Mouse (Mus musculus): Measurements from ENCODE around the gene Selenop. TPM values are rescaled to one million over a fixed set of nuclear protein-coding genes. Genes with fewer than 3 reads are reported as not detected.

Gene Selenop
- polyA plus RNA-seq, 1 experiment from 2014 or later, result 162 TPM

GRCm38 (mm10) chr15:3303426-3303825 is 35.1 kb downstream of the Selenop start, which contains the start of gene Ccdc152:
TSS of gene Ccdc152 (minus strand) at chr15:3303526.
- H3K9me3 ChIP-seq (replicated peaks), result no peaks in the 10 kb centered on the region
- no peak within 1 kb of the TSS for H3K4me2 ChIP-seq
- H3K4me3 ChIP-seq, result no peak within 1 kb of the TSS
- H3K9ac ChIP-seq, result no peak within 1 kb of the TSS
- WGBS, result 81% methylated on average over 12 of the region's 12 CpGs
- no peaks in the 10 kb centered on the region for H3K36me3 ChIP-seq
- ATAC-seq (replicated peaks; ENCODE audit: insufficient number of reproducible peaks, insufficient read depth, low FRiP score, low read depth), result no peak
- H3K27me3 ChIP-seq, result no peaks in the 10 kb centered on the region
- no peak within 1 kb of the TSS for H3K27ac ChIP-seq
- H3K4me1 ChIP-seq (replicated peaks), result no peaks in the 10 kb centered on the region

GRCm38 (mm10) chr15:3309856-3310255 is 41.5 kb downstream of the Selenop start:
- Histone ChIP-seq H3K9me3 (replicated peaks) (no peaks in the 10 kb centered on the region), H3K9ac (no peak overlapping the region), H3K27me3 (no peaks in the 10 kb centered on the region), H3K4me1 (replicated peaks) (peaks cover 7% of the 10 kb centered on the region), H3K4me3 (no peak overlapping the region), H3K36me3 (no peaks in the 10 kb centered on the region), H3K27ac (no peak overlapping the region), H3K4me2 (no peak overlapping the region)
- no peak for ATAC-seq (replicated peaks; ENCODE audit: insufficient number of reproducible peaks, insufficient read depth, low FRiP score, low read depth)
- 78% methylated on average over 3 of the region's 3 CpGs for WGBS

- no peaks in the 10 kb centered on the region for H3K9me3 ChIP-seq (replicated peaks)
- H3K27ac ChIP-seq, result peak overlapping the region; percentile 36; the same call in 1 of the 2 replicates
- no peaks in the 10 kb centered on the region for H3K27me3 ChIP-seq
- no peak overlapping the region for H3K9ac ChIP-seq
- H3K4me3 ChIP-seq, result no peak overlapping the region
- H3K36me3 ChIP-seq, result no peaks in the 10 kb centered on the region
- ATAC-seq (replicated peaks; ENCODE audit: insufficient number of reproducible peaks, insufficient read depth, low FRiP score, low read depth), result no peak
- peaks cover 7% of the 10 kb centered on the region for H3K4me1 ChIP-seq (replicated peaks)
- H3K4me2 ChIP-seq, result no peak overlapping the region
These were observed 44.6 kb downstream of the Selenop start for GRCm38 (mm10) chr15:3312937-3313336.

GRCm38 (mm10) chr15:3316617-3317016 is 48.3 kb downstream of the Selenop start:
- Histone ChIP-seq H3K9ac (no peak overlapping the region), H3K4me1 (replicated peaks) (peaks cover 7% of the 10 kb centered on the region), H3K27ac (no peak overlapping the region), H3K27me3 (no peaks in the 10 kb centered on the region), H3K4me2 (no peak overlapping the region), H3K4me3 (no peak overlapping the region), H3K36me3 (peaks cover 11% of the 10 kb centered on the region; the same call in 1 of the 2 replicates), H3K9me3 (replicated peaks) (no peaks in the 10 kb centered on the region)
- ATAC-seq (replicated peaks; ENCODE audit: insufficient number of reproducible peaks, insufficient read depth, low FRiP score, low read depth), result no peak
- 78% methylated on average over 2 of the region's 2 CpGs for WGBS

GRCm38 (mm10) chr15:3319929-3320328 is 51.6 kb downstream of the Selenop start:
- H3K4me1 ChIP-seq (replicated peaks), result no peaks in the 10 kb centered on the region
- H3K27ac ChIP-seq, result no peak overlapping the region
- H3K4me3 ChIP-seq, result no peak overlapping the region
- ATAC-seq (replicated peaks; ENCODE audit: insufficient number of reproducible peaks, insufficient read depth, low FRiP score, low read depth), result no peak
- H3K9ac ChIP-seq, result no peak overlapping the region
- 87% methylated on average over 9 of the region's 9 CpGs for WGBS
- no peaks in the 10 kb centered on the region for H3K27me3 ChIP-seq
- peaks cover 11% of the 10 kb centered on the region; the same call in 1 of the 2 replicates for H3K36me3 ChIP-seq
- H3K4me2 ChIP-seq, result no peak overlapping the region
- no peaks in the 10 kb centered on the region for H3K9me3 ChIP-seq (replicated peaks)

GRCm38 (mm10) chr15:3323041-3323440 is 54.7 kb downstream of the Selenop start:
- H3K27ac ChIP-seq, result no peak overlapping the region
- no peak overlapping the region for H3K4me3 ChIP-seq
- H3K27me3 ChIP-seq, result no peaks in the 10 kb centered on the region
- no peaks in the 10 kb centered on the region for H3K4me1 ChIP-seq (replicated peaks)
- no peaks in the 10 kb centered on the region for H3K9me3 ChIP-seq (replicated peaks)
- H3K9ac ChIP-seq, result no peak overlapping the region
- ATAC-seq (replicated peaks; ENCODE audit: insufficient number of reproducible peaks, insufficient read depth, low FRiP score, low read depth), result no peak
- H3K36me3 ChIP-seq, result peaks cover 16% of the 10 kb centered on the region; the same call in 1 of the 2 replicates
- H3K4me2 ChIP-seq, result no peak overlapping the region

Other genes starting within 250 kb of the Selenop start
- 0.20 and 0.25 TPM in 2 replicates for gene Ccdc152, start 35.0 kb downstream of the Selenop start, polyA plus RNA-seq (2015; fragmentation: Nextera tagmentation; extraction: Ambion mirVana)